Mouse (Mus musculus): ENCODE results near the gene Tpgs1. TPM values are rescaled to one million over a fixed set of nuclear protein-coding genes. Genes with fewer than 3 reads are reported as not detected.
A peak's percentile ranks its signal among the peaks of the same experiment; 100 is the strongest.

The Tpgs1 gene
- total and polyA plus RNA-seq, 3 experiments, result 42.0 to 58.9 (median 42.8) TPM

DNA sequence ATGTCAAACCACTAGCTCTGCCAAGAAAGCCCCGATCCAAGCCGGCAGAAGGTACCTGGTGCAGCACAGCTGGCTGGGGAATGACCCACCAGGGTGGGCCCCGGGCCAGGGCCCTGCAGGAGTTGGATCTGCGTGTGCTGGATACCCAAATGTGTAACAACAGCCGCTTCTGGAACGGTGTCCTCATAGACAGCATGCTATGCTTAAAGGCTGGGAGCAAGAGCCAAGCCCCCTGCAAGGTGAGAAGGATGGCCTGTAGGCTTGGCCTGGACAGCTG lies 25.1 kb downstream of the Tpgs1 start:
- dilution Hi-C loops (cut with MboI; ENCODE audit: extremely low pct_ligation_motif_present, extremely low pct_unique_long_range_greater_than_20kb, low sequenced_read_pairs), result no loop called here
- peaks cover under 1 to 13% of the 10 kb centered on the region in 2 experiments for H3K36me3 ChIP-seq (replicated peaks in 1 of 2; ENCODE audit: control insufficient read depth in 1 of 2, insufficient read depth in 1 of 2, low read length in 1 of 2)
- H3K9me3 ChIP-seq (replicated peaks; ENCODE audit: low read length), result peaks cover 6% of the 10 kb centered on the region
- H3K27ac ChIP-seq (ENCODE audit: insufficient read depth, low read depth), result no peak overlapping the region
- in situ Hi-C loops (cut with MboI; ENCODE audit: low pct_ligation_motif_present, low pct_unique_long_range_greater_than_20kb, low sequenced_read_pairs), result loop anchor here (5.0 kb wide), 3 partner anchors 38 to 118 kb away; no protein-coding TSS in a partner anchor
- H3K9ac ChIP-seq (ENCODE audit: insufficient read depth, low read depth), result no peak overlapping the region
- H3K27me3 ChIP-seq (replicated peaks), result no peaks in the 10 kb centered on the region
- DNase-seq (ENCODE audit: extremely low read depth), result no peak
- no peaks in the 10 kb centered on the region for H3K79me2 ChIP-seq (replicated peaks; ENCODE audit: control insufficient read depth, extremely low read depth, insufficient read depth, poor library complexity, severe bottlenecking)
- H3K4me1 ChIP-seq (ENCODE audit: control insufficient read depth in 1 of 2, insufficient read depth in 2 of 2), result peaks cover 0 to 3% of the 10 kb centered on the region in 2 experiments; a peak in 1 of 4 replicates
- H3K4me2 ChIP-seq (ENCODE audit: insufficient read depth, low read depth, poor library complexity, severe bottlenecking), result no peak overlapping the region
- TF ChIP-seq NELFE (IDR thresholded peaks at IDR 0.05; ENCODE audit: low read depth, low read length), result no peak
- no peak for TF ChIP-seq E2F4 (IDR thresholded peaks at IDR 0.05; ENCODE audit: insufficient replicate concordance, low read depth, low read length)
- TF ChIP-seq PAX5 (IDR thresholded peaks at IDR 0.05; ENCODE audit: low read length), result no peak
- TF ChIP-seq MEF2A (IDR thresholded peaks at IDR 0.05; ENCODE audit: borderline replicate concordance, low read depth, low read length), result no peak
- no peak for TF ChIP-seq MAX (IDR thresholded peaks at IDR 0.05; ENCODE audit: low read length)
- TF ChIP-seq MYC (IDR thresholded peaks at IDR 0.05; ENCODE audit: low read depth, low read length), result no peak
- no peak for TF ChIP-seq MAZ (IDR thresholded peaks at IDR 0.05; ENCODE audit: low read depth, low read length)
- TF ChIP-seq USF2 (conservative IDR thresholded peaks at IDR 0.05; ENCODE audit: low read depth, low read length), result no peak
- TF ChIP-seq RCOR1 (conservative IDR thresholded peaks at IDR 0.05; ENCODE audit: low read depth, low read length), result no peak
- H3K4me3 ChIP-seq (replicated peaks in 1 of 3; ENCODE audit: low read depth in 2 of 3, low read length in 2 of 3, poor library complexity in 1 of 3), result no peak overlapping the region

- dilution Hi-C loops (cut with MboI; ENCODE audit: extremely low pct_ligation_motif_present, extremely low pct_unique_long_range_greater_than_20kb, low sequenced_read_pairs) (no loop called here), in situ Hi-C loops (cut with MboI; ENCODE audit: low pct_ligation_motif_present, low pct_unique_long_range_greater_than_20kb, low sequenced_read_pairs) (no loop called here)
- Histone ChIP-seq H3K9ac (ENCODE audit: insufficient read depth, low read depth) (no peak overlapping the region), H3K27ac (ENCODE audit: insufficient read depth, low read depth) (no peak overlapping the region), H3K4me2 (ENCODE audit: insufficient read depth, low read depth, poor library complexity, severe bottlenecking) (no peak overlapping the region), H3K4me3 (replicated peaks in 1 of 3; ENCODE audit: low read depth in 2 of 3, low read length in 2 of 3, poor library complexity in 1 of 3) (no peak overlapping the region), H3K27me3 (replicated peaks) (no peaks in the 10 kb centered on the region), H3K79me2 (replicated peaks; ENCODE audit: control insufficient read depth, extremely low read depth, insufficient read depth, poor library complexity, severe bottlenecking) (no peaks in the 10 kb centered on the region), H3K9me3 (replicated peaks; ENCODE audit: low read length) (peaks cover 6% of the 10 kb centered on the region), H3K4me1 (ENCODE audit: control insufficient read depth in 1 of 2, insufficient read depth in 2 of 2) (peaks cover 0 to 3% of the 10 kb centered on the region in 2 experiments; a peak in 1 of 4 replicates), H3K36me3 (replicated peaks in 1 of 2; ENCODE audit: control insufficient read depth in 1 of 2, insufficient read depth in 1 of 2, low read length in 1 of 2) (peaks cover 0 to 9% of the 10 kb centered on the region in 2 experiments)
- peak; percentile 77 for DNase-seq (ENCODE audit: extremely low read depth)
- TF ChIP-seq MAX (IDR thresholded peaks at IDR 0.05; ENCODE audit: low read length) (peak; percentile 52; the same call in 1 of the 2 replicates), E2F4 (IDR thresholded peaks at IDR 0.05; ENCODE audit: insufficient replicate concordance, low read depth, low read length) (no peak), ZKSCAN1 (IDR thresholded peaks at IDR 0.05; ENCODE audit: borderline replicate concordance, low read depth, low read length) (no peak), RAD21 (IDR thresholded peaks at IDR 0.05; ENCODE audit: low read depth, low read length) (peak; percentile 87), IRF4 (IDR thresholded peaks at IDR 0.05; ENCODE audit: low read depth, low read length) (0 out of 2 replicates have a peak, but pooled peaks have one; percentile 17), MYC (IDR thresholded peaks at IDR 0.05; ENCODE audit: low read depth, low read length) (peak; percentile 55; the same call in 1 of the 2 replicates), USF2 (conservative IDR thresholded peaks at IDR 0.05; ENCODE audit: low read depth, low read length) (no peak), JUND (conservative IDR thresholded peaks at IDR 0.05; ENCODE audit: low read depth, low read length) (no peak), CTCF (conservative IDR thresholded peaks at IDR 0.05 in 1 of 2, IDR thresholded peaks at IDR 0.05 in 1 of 2; ENCODE audit: low read depth in 2 of 2, low read length in 2 of 2) (peak; percentile 82 to 94), JUN (IDR thresholded peaks at IDR 0.05; ENCODE audit: insufficient read depth, low read depth, low read length) (no peak), KAT2A (IDR thresholded peaks at IDR 0.05; ENCODE audit: insufficient replicate concordance, low read length) (no peak), ZNF384 (IDR thresholded peaks at IDR 0.05; ENCODE audit: low read depth, low read length) (no peak), MAFK (IDR thresholded peaks at IDR 0.05; ENCODE audit: insufficient replicate concordance, low read length) (no peak), MAZ (IDR thresholded peaks at IDR 0.05; ENCODE audit: low read depth, low read length) (0 out of 2 replicates have a peak, but pooled peaks have one; percentile 28), GABPA (IDR thresholded peaks at IDR 0.05; ENCODE audit: insufficient replicate concordance, low read depth, low read length) (no peak), SMC3 (IDR thresholded peaks at IDR 0.05; ENCODE audit: low read depth, low read length) (peak; percentile 84), POLR2AphosphoS2 (IDR thresholded peaks at IDR 0.05; ENCODE audit: low read depth, low read length) (no peak), TBP (conservative IDR thresholded peaks at IDR 0.05; ENCODE audit: low read depth, low read length) (no peak), CHD2 (IDR thresholded peaks at IDR 0.05; ENCODE audit: low read length) (no peak), RCOR1 (conservative IDR thresholded peaks at IDR 0.05; ENCODE audit: low read depth, low read length) (no peak), PAX5 (IDR thresholded peaks at IDR 0.05; ENCODE audit: low read length) (no peak), CHD1 (IDR thresholded peaks at IDR 0.05; ENCODE audit: low read depth, low read length) (no peak)
Observed at GRCm38 (mm10) chr10:79695231-79696128, 26.3 kb downstream of the Tpgs1 start.
